Mouse (Mus musculus) adrenal gland, postnatal 4 days (tissue): ENCODE results near the gene Dtl. TPM values are rescaled to one million over a fixed set of nuclear protein-coding genes. Genes with fewer than 3 reads are reported as not detected.
"Not testable (repeated sequence)": the region's sequence is repeated elsewhere in the genome, so short reads cannot be mapped to it uniquely, and the experiment has no call there.

ENCODE experiments used
- DNase-seq, 2 experiments: peaks; one replicate each; pipeline ENCODE4 v3.0.0; 2021 to 2022; ENCODE audit warnings: low spot score in 2 of 2, mixed read lengths in 2 of 2
- total RNA-seq, 2 experiments: library from RNA; stranded (reverse); gene quantifications; 2 replicates each; pipeline ENCODE4 v1.2.3; 2021

The Dtl gene
- total RNA-seq, 2 experiments from 2014 or later, result 19.8 to 21.7 TPM

GRCm38 (mm10) chr1:191520194-191520593 is 55.1 kb downstream of the Dtl start:
- DNase-seq, result no peak

DNA sequence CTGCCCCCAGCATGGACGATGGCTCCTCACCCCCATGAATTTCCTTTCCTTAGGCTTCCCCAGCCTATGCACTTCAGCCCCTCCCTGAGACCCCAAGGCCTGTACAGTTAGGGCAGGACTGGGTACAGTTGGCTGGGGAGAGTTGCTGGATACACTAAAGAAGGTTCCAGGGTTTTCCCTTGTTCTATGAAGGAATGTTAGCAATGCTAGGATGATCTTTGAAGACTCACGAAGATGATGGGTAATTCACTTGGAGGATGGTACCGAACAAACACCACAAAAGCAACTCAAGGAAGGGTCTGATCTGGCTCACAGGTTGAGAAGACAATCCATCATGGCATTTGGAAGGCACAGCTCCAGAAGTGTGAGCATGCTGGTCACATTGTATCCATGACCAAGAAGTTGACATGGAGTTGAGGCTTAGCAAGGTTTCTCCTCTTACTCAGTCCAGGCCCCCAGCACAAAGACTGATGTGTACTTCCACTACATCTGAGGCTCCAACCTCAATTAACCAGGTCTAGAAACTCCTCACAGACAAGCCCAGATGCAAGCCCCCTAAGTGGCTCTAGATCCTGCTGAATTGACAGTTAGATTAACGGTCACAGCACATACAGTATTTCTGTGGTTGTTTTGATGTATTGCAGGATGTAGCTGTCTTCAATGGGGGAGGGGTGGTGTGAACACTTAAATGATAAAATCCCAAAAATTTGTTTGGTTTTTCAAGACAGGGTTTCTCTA is 55.8 kb downstream of the Dtl start:
- DNase-seq, result no peak

- DNase-seq, result no peak
Observed at GRCm38 (mm10) chr1:191518911-191519310, 56.4 kb downstream of the Dtl start.

GRCm38 (mm10) chr1:191517969-191518368 is 57.4 kb downstream of the Dtl start:
- DNase-seq, result no peak

DNA sequence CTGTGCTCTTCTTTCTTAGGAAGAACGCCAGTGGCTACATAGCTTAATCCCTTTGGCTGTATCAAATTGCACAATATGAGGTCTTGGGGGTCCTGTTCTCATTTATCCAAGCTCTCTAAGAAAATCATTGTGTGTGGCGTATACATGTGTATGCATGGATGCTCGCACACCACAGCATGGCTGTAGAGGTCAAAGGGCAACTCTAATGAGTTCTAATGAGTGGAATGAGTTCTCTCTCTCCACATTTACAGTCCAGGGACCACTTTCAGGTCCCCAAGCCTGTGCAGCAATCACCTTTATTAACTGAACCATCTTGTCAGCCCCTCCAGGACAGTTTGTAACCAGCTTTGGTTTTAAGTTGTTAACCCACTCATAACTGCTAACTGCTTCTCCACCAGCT is 58.3 kb downstream of the Dtl start:
- no peak for DNase-seq

DNA sequence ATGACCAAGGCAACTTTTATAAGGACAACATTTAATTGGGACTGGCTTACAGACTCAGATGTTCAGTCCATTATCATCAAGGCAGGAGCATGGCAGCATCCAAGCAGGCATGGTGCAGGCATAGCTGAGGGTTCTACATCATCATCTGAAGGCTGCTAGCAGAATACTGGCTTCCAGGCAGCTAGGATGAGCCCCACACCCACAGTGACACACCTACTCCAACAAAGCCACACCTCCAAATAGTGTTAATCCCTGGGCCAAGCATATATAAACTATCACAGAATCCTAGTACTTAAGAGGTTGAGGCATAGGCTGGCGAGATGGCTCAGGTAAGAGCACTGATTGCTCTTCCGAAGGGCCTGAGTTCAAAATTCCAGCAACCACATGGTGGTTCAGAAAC is 59.0 kb downstream of the Dtl start:
- DNase-seq, result not testable (repeated sequence)

DNA sequence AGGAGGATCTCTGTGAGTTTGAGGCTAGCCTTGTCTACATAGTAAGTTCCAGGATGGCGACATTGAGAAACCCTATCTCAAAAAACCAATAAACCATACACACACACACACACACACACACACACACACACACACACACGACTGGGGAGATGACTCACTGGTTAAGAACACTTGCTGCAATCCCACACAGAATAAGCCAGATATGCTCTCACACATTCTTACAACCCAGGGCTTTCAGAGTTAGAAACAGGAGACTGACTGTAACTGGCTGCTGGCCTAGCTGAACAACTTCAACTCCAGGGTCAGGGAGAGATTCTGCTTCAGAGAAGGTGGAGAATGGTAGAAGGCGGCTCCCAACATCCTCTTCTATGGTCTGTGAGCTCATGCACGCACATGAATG is 62.1 kb downstream of the Dtl start:
- no peak for DNase-seq

- DNase-seq, result no peak
Observed at GRCm38 (mm10) chr1:191512383-191512782, 63.0 kb downstream of the Dtl start.

DNA sequence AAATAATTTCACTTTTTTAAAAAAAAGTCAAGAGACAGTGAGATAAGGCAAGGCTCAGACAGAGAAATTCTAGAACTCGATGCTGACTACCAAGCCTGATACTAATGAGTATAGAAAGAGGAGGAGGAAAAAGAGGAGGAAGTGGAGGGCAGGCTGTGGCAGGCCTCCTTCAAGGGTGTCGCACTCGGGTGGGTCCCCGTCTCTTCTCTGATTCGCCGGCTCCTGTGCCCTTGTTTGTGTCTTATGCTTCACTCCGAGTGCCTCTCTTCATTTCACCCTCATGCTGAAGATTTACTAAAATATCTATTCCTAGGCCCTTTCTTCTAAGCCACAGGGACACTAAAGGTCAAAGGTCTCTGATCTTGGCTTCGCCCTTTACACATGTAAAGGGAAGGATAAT is 63.8 kb downstream of the Dtl start:
- DNase-seq, result no peak

DNA sequence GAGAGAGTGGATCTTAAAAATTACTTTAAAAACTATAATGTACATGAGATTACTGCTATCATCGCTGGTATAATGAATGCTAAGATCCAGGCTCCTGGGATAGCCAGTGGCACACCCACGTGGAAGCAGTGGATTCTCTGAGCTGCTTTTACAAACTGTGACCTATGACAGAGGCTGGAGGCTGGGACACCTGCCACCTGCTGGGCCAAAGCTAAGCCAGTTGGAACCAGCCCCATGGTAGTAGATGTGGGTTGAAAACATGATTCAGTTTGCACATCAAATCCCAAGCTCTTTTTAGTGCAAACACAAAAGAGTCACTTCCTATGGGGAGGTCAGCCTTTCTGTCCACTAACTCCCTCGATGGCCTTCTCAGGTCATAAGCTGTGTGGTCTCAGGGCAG is 65.5 kb downstream of the Dtl start:
- DNase-seq, result no peak

GRCm38 (mm10) chr1:191509131-191509530 is 66.2 kb downstream of the Dtl start:
- DNase-seq, result no peak

DNA sequence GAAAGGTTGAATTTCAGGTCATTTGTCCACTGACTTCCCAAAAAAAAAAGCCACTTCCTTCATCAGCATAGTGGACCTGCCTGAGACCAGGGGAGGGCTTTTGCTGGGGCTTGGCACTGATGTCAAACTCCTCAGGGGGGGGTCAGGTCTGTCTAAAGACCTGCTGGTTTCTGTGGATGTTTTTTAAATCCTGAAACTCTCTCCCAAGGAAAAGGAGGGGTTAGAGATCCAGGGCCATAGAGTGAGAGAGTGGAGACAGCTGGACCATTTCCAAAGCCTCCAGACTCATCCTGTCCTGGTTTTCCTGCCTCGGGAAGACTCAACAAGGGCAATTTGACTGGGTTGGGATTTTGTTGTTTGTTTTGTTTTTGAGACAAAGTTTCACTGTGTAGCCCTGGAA is 68.6 kb downstream of the Dtl start:
- no peak for DNase-seq

DNA sequence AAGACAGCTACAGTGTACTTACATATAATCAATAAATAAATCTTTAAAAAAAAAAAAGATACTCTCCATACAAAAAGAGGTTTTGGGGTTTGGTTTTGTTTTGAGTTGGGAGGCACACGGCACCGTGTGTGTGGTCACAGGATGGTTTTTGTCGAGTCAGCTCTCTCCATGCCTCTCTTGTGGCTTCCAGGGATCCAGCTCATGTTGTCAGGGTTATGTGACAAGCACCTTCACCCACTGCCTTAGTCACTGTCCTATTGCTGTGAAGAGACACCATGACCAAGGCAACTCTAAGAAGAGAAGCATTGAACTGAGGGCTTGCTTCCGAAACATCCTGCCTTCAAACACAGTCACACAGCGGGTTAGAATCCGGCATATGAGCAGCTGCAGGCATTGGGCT is 75.7 kb downstream of the Dtl start:
- no peak for DNase-seq

GRCm38 (mm10) chr1:191498271-191498955 is 76.9 kb downstream of the Dtl start:
- no peak for DNase-seq

DNA sequence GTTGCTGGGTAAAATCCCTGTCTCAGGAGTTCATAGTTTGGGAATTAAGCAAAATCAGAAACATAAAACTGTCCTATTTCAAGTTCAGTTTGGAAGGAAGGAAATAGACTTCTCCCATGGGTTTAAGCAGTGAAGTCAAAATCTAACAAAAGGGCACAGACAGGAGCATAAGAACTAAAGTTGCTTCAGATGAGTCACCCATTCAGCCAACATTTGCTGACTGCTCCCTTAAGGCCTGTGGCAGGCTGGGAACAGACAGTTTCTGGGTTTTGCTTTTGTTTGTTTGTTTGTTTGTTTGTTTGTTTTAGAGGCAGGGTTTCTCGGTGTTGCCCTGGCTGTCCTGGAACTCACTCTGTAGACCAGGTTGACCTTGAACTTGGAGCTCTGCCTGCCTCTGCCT is 78.7 kb downstream of the Dtl start:
- DNase-seq, result no peak

GRCm38 (mm10) chr1:191495051-191495467 is 80.3 kb downstream of the Dtl start:
- no peak for DNase-seq

DNA sequence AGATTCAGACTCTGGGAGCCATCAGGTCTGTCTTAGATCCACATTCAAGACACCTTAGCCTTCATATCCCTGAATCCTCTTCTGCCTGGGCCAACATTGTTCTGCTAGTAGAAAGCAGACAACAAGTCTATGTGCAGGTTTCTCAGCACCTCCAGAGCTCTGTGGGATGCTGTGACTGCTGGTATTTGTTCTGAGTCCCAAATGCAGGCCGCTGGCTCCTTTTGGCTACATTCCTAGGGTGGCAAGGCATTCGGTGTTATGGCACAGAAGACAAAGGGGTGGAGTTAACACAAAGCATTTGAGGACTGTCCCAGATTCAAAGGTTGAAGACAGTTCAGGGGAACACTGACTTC is 81.1 kb downstream of the Dtl start:
- DNase-seq, result no peak

DNA sequence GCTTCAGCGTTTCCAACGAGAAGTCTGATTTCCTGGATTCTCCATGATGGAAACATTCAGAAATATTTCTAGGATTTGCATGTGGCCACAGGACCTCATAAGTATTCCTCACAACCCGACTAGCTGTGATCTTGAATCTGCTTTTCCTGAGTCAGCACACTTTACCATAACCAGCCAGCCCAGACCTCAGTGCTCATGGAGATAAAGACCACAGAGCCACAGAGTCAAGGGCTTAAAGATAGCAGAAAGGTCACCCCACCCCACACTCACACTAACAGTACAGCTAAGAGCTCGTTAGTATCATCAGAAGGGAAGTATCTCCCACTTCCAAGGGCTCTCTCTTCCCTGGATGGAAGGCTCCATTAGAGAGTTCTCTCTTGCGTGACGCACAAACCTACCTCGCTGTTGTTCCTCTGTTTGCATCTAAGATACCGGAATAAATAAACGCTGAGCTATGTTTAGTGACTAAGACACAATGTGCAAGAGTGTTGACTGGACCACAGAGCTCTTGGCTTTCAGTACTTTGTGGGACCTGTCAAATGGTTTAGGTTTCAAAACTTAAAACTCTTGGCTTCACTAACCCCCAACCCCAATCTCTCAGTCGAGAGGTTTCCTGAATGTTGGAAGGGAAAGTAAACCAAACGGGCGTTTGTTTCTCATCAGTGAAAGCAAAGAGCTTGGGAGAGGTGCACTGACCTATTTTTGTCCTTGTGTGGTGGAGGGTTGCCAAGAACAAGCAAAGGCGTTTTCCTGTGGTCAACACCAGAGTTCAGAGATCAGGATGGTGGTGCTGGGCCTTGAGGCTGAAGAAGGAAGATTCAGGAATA is 81.7 kb downstream of the Dtl start:
- no peak for DNase-seq

DNA sequence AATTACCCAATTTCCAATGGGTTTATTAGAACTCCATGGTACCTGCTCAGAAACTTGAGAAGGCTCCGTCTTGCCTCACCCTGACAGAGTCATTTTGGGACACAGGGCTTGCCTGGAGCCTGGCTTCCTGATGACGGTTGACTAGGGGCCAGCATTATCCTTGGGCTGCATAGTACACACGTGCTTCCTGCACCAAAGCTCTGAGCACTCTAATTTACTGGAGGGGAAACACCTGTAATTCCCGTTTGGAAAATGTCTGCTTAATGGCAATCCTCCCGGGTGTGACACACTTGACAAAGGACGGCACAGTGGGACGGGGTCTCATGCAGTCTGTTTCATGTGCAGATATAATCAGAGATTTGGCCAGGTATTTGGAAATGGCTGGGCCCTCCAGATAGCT is 84.9 kb downstream of the Dtl start:
- DNase-seq, result no peak
